Mouse (Mus musculus) lung, postnatal 14 days (tissue): Measurements from ENCODE around the gene Slc17a4.

Experiments used
- DNase-seq: peaks from one replicate; pipeline ENCODE4 v3.0.0; 2021

The Slc17a4 gene

DNA sequence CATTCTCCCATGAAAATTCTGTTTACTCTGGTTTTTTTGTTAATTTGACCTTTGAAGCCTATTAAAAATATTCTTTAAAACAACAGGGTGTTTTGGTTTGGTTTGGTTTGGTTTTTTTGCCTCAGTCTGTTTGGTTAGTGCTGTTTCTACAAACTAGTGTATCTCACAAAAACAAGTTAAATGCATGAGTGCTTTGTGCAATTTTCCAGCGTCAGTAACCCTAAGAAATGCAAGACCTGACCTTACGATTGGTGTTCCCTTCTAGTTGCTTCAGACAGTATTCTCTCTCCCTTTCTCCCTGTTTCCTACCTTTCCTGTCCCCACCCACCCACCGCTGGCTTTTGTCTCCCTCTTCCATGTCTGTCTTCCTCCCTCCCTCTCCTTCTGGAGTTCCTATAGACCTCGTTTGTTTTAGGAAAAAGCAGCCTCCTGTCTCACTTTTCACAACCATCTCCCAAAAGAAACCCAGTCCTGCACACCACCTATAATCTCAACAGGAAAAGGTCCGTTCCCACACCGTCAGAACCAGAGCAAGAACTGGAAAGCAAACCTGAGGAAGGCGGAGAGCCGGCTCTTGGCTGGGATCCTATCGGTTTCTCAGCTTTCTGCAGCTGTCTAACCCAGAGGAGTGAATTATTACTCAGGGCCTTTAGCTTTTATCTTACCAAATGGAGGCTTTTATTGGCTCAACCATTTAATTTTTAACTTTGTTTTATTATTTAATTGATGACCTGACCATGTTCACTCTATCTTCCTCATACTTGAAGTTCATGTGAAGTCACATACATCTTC is at the start of gene Slc17a4:
Gene Slc17a4, minus strand, starts transcription at position 634 of the 792 bp plus-strand sequence.
- no peak for DNase-seq

DNA sequence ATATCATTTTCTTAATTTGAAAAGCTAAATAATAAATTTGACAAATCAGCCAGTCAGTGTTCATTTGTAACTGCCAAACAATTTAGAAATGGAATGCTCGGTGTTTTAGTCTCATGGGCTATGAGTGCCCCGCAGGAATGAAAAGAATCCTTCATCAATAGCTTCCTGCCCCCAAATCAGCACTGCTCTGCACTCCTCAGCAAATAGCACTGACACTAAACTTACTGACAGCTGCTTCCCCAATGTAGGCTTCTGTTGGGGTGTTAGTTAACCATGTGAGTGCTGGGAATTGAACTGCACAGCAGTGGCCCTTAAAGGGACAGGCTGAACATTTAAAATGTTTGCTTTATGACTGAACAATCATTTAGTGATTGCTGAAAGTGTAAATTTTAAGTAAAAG is 45.0 kb upstream of the Slc17a4 start:
- DNase-seq, result no peak

DNA sequence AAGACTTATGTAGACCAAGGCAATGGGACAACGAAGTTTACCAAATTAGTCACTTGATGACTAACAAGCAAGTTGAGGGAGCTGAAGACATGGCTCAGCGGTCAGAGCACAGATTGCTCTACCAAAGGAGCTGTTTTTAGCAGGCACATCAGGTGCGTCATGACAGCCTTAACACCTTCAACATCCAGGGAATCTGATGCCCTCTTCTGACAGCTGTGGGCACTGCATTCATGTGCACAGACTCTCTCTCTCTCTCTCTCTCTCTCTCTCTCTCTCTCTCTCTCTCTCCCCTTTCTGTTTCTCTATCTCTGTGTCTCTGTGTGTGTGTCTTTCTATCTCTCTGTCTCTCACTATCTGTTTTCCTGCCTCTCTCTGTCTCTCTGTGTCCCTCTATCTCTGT is 36.1 kb upstream of the Slc17a4 start:
- peak; percentile 31 for DNase-seq

DNA sequence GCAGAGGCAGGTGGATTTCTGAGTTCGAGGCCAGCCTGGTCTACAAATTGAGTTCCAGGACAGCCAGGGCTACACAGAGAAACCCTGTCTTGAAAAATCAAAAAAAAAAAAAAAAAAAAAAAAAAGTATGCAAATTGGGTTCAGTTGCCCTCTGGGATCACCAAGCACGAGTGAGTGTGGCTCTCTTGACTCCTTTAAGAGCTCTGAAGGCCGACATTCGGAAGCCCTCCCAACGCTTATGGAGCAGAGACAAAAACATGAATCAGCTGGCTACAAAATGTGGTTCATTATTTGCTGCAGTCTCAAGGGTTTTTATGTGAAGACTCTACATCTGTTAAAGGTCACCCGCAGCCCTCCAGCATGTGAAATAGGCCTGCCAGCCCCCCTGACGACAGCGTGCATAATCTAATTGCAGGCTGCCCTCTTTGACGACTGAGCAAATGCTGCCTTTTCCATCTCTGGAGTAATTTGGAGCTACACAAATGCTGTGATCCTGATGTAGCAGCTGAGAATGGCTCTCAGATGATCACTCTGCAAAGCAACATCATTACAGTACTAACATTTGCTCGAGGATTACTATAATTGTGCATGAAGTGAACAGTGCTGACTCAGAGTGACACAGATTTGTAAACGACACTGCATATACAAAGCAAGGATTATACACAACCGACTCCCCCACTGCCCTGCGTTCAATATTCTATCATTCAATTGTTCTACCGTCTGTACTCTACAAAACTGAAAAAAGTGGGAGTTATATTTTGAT is 34.9 kb upstream of the Slc17a4 start:
- DNase-seq, result no peak

DNA sequence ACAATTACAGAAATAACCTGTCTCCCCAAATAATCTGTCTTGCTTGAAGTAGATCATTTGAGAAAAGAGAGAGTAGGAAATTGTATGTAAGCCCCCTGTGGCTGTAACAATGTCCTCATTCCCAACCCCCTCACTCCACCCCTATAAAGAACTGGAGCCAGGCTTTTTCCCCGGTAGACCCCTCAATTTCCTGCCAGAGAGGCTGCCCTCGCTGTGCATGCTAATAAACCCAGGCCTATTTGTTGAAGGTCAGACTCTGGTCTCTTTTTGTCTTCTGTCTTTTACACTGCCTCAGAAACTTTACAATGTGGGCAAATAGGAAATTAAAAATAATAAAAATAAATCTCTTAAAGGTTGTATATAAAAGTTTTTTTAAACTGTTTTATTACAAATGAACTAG is 31.4 kb upstream of the Slc17a4 start:
- DNase-seq, result no peak

DNA sequence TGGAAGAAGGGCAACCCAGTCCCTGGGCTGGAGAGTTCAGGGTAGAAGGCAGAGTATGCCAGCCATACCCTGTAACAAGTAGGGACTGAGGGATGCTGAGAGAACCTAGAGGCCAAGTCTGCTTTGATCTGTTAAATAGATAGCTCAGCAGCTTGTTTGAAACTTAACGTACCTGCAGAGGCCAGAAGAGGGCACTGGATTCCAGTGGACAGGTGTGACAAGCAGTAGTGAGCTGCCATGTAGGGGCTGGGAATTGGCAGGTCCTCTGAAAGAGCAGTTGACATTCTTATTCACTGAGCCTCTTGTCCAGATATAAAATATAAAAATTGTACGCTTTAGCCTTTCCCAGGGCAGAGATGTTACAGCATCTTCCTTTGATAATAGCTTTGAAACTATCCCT is 28.1 kb upstream of the Slc17a4 start:
- no peak for DNase-seq

DNA sequence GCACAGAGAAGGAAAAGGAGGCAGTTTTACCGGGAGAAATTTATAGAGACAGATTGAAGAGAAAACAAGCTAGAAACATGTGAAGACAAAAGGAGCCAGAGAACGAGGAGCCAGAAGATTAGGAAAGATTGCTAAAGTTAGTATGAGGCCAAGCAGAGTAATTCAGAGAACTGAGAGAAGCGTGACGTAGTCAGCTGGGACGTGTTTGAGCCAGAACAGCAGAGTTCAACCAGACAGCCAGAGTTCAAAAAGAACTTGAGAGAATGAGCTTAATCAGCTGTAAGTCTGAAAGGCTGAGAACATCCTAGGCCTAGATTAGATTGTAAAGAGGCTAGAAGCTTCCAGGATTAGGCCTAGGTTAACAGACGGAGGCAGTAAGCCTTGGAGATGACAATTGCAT is 25.5 kb upstream of the Slc17a4 start:
- no peak for DNase-seq

DNA sequence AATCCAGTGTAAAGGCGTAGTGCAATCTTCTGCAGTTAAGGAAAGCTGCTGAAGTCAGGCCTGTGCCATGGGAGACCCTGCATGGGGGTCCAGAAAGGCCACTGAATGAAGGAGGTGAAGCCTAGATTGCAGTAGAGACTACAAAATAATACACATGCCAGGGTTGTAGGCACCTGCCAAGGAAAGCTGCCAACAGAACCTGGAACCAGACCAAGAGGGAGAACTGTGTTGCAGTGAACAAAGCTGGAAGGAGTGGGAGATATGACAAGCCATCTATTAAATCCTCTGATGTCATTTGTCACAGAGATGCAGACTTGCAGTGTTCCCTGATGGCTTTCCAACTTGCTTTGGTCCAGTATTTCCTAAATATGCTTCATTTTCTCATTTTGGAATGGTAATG is 23.9 kb upstream of the Slc17a4 start:
- DNase-seq, result no peak

DNA sequence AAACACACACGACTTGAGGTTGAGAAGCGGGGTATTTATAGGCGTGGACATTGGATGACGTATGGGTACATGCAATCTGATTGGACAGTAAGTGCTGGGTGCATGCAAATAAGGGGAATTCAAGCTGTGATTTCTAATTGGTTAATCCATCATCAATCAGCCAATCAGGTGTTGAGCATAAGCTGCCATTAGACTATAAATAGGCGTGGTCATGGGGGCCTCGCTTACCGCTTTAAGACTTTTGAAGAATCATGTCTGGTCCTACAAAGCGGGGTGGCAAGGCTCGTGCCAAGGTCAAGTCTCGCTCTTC is 19.4 kb upstream of the Slc17a4 start, which contains the start of gene Hist1h2aa:
Gene Hist1h2aa, plus strand, starts transcription at position 252 of the 310 bp plus-strand sequence.
- no peak for DNase-seq

DNA sequence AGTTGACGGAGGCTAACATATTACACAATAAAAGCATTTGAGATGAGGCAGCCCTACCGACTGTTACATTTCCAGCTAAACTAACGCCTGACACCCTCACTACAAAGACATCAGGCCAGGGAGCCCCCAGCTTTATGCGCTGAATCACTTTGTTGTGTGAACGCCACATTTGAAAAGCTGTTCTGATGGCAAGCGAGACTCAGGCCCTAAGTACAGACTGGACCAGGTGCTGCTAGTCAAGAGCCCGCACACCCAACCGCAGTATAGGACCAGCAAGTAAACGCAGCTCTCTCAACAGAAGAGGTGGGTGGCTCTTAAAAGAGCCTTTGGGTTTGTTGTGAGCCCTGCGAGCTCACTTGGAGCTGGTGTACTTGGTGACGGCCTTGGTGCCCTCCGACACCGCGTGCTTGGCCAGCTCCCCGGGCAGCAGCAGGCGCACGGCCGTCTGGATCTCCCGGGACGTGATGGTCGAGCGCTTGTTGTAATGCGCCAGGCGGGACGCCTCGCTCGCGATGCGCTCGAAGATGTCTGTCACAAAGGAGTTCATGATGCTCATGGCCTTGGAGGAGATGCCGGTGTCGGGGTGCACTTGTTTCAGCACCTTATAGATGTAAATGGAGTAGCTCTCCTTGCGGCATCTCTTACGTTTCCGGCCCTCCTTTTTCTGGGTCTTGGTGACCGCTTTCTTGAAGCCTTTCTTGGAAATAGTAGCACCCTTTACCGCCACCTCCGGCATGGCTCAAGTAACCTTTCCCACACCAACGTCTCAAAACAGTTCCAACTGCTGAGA is 18.8 kb upstream of the Slc17a4 start, which contains the start of gene Hist1h2ba:
Gene Hist1h2ba, minus strand, starts transcription at position 736 of the 790 bp plus-strand sequence.
- no peak for DNase-seq

DNA sequence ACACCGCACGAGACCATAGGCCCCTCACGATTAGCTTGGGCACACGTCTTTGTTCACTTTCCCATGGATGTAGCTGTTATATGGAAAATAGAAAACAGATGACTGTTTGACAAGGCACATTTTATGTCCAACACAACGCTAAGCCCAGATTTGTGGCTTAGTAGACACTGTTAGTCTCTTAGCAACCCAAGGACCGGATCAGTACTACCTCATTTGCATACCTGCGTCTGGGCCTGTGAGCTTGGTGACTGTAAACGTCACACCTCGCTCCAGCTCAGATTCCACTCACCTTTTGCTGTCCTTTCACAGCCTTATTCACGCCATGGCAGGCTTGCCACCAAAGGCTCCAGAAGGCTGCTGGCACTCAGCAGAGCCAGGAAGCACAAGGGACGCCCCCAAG is 16.1 kb upstream of the Slc17a4 start:
- DNase-seq, result no peak

DNA sequence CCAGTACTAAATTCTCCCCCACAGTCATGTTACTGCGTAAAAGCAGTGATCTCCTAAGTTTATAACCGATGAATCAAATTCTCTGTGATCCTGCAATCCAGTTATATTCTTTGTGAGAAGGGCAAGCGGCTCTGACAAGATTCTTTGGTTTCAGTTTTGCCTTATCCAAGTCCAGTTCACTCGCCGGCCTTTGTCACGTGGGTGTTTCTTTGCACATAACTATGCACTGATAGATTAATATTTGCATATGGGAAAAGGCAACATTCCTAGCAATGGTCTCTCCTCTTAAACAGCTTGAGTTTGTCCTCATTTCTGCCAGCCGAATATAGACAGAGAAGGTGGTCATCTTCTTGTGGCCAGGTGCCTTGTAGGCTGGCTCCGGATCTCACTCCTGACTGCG is 15.7 kb upstream of the Slc17a4 start:
- no peak for DNase-seq

DNA sequence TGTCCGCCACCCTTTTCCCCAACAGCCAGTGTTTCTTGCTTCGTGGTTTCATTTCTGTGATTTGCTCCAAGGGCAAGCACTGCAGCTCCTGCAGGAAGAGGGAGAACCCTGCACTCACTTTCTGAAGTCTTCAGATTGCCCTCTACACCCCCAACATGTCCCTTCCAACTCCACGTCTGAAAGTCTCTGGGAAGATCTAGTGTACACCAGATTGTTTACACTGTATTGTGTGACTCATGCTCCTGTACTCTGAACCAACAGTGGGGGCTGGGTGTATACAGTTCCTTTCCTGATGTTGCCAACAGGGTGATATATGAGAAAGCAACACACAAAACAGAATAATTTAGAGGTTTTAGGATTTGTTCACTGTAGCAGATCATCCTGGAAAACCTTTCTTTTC is 13.8 kb upstream of the Slc17a4 start:
- DNase-seq, result peak; percentile 25

DNA sequence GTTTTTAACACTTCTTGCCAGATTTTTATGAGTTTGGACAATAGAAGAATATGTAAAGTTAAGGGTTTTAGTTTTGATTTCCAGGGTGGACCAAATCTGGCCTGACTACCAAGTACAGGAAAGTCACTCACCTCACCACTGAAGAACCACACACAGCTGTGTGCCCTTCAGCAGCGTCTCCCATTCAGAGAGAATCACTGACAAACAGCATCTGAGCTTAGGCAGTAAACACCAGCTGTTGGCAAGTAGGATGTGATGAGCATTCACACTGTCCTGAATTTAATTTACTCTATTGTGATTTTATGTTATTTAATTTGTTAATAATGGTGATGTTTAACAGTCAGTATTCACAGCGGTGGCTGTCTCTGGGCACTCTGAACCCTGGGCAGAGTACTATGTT is 11.0 kb upstream of the Slc17a4 start:
- DNase-seq, result no peak

DNA sequence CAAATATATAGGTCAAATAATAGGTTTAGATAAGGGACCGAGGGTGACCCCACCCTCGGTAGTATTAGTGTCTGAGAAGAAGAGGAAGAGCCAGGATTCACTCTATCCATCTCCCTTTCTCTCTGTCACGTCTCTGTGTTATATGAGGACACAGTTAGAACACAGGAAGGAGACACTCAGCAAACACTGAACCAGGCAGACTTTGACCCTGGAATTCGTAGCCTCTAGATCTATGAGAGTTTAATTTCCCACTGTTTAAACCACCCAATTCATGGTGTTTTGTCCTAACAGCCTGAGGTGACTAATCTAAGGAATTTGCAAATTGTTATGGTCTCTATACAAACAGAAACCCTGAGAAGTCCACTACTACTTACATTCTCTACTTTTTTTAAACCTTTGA is 2.9 kb upstream of the Slc17a4 start:
- DNase-seq, result no peak

DNA sequence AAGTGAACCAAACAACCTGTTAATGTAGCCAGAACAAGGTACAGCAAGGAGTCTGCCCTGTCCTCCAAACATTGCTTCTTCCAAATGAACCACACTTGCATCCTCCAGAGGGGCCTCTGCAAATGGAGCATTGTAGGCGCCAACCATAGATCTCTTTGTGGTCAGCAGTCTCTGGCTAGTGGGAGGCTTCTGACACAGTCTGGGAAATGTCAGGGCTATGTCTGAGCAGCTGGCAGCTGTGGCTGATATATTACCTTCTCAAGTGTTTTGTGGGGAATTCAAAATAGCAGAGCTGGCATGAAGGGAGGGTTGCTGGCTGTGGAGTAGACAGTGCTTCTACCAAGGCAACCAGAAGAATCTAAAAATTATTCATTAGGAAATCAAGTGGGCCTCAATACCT is 1.3 kb upstream of the Slc17a4 start:
- no peak for DNase-seq

DNA sequence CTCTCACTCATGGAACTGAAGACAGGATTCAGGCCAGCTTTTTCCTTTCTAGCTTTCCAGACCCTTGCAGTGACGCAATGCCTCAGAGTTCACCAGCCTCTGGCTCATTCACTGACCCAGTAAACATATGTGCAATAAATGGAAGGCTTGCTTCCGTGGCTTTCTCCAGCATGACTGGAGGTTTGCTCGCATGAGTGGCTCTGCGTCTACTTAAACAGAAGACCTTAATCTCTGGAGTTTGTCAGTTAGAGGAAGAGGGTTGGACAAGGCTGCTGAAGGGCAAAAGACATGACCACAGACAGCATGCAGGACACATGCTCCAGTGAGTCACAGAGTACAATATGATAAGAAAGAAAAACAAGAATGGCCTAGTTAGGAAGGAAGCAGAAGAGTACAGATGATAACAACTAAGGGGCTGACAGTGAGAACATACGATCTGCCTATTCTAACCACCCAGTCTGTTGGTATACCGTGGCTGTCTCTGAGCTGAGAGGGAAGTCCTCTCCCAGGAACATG is 960 bp downstream of the Slc17a4 start:
- no peak for DNase-seq

DNA sequence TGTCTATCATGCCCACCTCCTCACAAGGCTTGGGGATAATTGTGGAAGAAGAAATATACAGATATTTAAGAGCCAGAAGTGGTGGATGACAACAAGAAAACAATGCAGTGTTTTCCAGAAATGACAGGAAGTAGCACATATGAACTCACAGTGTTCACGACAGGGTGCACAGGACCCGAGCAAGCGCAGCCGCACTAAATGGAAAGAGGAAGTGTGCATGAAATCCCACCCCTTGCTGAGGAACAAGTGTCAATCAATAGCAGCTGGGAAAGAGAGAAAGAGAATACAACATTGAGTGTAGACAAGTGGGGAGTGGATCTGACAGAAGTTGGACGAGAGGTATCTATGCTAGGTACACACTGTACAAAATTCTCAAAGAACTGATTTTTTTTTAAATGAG is 3.5 kb downstream of the Slc17a4 start:
- DNase-seq, result no peak

DNA sequence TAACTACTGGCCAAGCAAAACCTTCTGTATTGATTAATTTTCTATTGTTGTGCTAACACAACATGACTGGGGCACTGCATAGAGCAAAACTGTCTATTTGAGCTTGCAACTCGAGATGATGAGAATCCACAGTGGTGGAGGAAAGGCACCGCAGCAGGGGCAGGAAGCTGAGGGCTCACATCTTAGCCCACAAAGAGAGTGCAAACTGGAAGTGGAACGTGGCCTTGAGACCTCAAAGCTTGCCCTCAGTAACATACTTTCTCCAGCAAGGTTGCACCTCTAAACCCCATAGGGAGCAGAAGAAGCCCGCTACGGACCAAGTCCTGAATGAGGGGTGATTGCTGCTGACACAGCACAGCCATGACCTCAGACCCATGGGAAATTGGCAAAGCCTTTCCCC is 4.7 kb downstream of the Slc17a4 start:
- DNase-seq, result no peak

DNA sequence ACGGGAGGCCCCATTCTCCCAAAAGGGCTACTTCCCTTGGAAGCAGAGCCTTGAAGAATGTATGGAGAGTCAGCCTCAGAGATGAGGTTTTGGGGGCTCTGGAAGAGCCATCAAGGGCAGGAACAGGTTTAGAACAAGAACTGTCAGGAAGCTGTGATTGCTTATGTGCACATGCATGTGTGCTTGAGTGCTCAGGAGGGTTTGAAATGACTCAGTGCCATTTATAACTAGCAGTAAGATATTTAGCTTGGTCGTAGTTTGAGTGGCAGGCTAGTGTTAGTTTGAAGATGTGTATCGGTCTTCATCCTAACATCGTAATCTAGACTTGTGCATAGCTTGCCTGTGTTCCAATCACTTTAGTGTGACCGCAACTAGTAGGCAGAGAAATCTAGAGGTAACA is 7.9 kb downstream of the Slc17a4 start:
- DNase-seq, result no peak

DNA sequence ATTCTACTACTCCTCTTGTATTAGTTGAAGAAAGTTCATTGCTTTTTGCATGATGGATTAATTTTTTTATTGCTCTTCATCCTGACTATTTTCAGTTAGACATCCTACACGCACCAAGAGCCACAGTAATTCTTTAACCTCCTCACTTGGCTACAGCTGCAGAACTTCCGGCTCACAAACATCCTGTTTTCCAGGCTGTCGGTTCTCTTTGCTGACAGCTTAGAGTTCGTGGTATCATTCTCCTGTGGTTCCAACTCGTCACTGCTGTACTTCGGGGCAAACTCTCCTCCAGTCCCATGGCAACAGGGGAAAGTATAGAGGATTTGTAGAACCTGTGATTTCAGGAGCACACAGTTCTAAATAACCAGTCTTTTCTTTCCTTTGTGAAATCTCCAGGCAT is 16.6 kb downstream of the Slc17a4 start:
- peak; percentile 7 for DNase-seq

DNA sequence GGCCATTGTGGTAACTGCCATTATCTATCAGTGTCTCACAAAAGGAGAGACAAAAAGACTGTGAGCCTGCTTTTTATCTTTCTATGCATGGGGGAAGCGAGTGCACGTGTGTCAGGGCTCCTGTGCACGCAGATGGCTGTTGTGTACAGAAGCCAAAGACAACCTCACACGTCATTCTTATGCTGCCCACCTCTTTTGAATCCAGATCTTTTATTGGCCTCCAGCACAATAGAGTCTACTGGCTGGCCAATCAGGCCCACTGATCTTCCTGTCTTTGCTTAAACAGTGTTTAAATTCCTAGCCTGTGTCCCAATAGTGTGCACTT is 21.6 kb downstream of the Slc17a4 start:
- DNase-seq, result no peak

DNA sequence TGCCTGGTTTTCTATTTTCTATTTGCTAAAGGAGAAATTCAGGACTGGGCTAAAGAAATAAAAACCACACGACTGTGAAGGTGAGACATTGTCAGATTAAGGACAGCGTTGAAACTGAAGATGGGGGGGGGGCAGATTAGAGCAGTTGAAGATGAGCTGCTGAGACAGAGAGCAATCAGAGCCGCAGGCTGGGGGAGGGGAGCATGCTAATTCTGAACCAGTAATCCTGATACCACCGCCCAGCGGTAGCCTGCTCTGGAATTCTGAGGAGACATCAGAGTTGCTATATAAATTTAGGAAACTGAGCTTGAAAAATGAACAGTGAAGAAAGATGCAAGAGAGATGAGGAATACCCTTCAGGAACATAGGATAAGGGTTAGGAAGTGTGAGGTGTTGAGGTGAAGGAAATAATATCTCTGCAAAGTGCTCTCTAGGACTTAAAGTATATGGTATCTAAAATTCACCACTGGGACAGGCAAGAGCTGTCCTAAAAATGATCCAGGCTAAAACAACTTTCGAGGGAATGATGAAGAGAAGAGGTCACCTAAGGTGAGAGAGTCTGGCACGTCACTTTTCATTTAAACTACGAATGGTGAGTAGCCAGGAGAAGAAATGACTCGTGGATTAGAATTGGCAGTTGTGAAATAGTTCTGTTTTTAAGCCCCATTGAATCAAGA is 22.1 kb downstream of the Slc17a4 start:
- no peak for DNase-seq
